Mouse (Mus musculus) thymus, adult 2 months (tissue): ENCODE results near the gene Podnl1.

Experiments
- CTCF ChIP-seq: fragments of 200-500 bp; IDR thresholded peaks from 2 replicates; pipeline ENCODE4 v1.5.1; 2012; ENCODE audit warnings: mild to moderate bottlenecking, control low read depth, low read length, moderate library complexity, borderline replicate concordance; ENCODE audit not compliant: control insufficient read depth, poor library complexity, insufficient read depth; ENCODE audit errors: extremely low read depth
- POLR2A ChIP-seq: fragments of 200-500 bp; IDR thresholded peaks from 2 replicates; pipeline ENCODE4 v1.6.1; 2012; ENCODE audit warnings: mild to moderate bottlenecking, low read length, control low read depth, moderate library complexity; ENCODE audit not compliant: control insufficient read depth, poor library complexity, insufficient read depth; ENCODE audit errors: extremely low read depth

GRCm38 (mm10) chr8:84089277-84089676 is 36.5 kb upstream of the Podnl1 start:
- no peak for TF ChIP-seq CTCF
- TF ChIP-seq POLR2A = no peak
